Mouse (Mus musculus) retina, adult 2 months (tissue): ENCODE measurements around the gene Myl4.
"Not testable (repeated sequence)": the region's sequence is repeated elsewhere in the genome, so short reads cannot be mapped to it uniquely, and the experiment has no call there.

Experiments
- DNase-seq: peaks from one replicate; pipeline ENCODE4 v3.0.0-alpha.2; 2012; ENCODE audit warnings: low read depth, low spot score

The Myl4 gene

GRCm38 (mm10) chr11:104571373-104571772 is 20.9 kb downstream of the Myl4 start:
- not testable (repeated sequence) for DNase-seq

- DNase-seq: no peak
Observed at GRCm38 (mm10) chr11:104572091-104572490, 21.6 kb downstream of the Myl4 start.

DNA sequence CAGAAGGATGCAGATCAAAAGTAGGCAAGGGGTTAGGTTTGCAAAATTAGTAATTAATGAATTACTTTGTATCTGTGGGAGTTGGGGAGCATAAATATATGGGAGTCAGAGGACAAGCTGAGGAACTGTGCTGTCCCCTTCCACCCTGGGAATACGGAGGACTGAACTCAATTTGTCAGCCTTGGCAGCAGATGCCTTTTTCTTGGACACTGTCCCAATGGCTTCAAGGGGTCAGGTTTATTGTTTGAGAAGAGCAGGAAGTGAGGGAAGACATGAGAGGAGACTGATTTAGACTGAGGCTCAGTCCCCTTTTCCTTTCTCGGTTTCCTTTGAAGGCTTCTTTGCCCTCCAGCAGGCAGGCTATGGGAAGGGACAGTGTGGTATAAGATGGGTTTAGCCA is 22.1 kb downstream of the Myl4 start:
- no peak for DNase-seq

GRCm38 (mm10) chr11:104576772-104577612 is 26.5 kb downstream of the Myl4 start:
- DNase-seq: no peak

DNA sequence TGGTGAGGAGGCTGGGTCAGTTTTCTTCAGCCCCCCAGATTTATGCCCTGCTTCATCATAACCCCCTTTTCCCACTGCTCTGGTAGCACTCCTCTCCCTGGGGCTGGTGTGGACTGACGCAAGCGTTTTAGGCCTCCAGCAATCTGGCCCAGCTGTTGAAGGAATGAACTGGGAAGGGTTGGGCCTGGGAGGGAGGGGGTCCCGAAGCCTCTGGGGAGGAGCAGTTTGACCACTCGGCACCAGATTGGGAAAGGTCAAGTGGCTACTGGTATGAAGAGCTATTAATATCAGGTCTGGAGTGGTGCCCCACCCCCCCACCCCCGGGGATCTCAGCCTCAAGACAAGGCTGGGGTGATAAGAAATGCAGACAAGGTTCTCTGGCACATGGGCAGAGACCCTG is 27.6 kb downstream of the Myl4 start:
- no peak for DNase-seq

GRCm38 (mm10) chr11:104579084-104579483 is 28.6 kb downstream of the Myl4 start:
- no peak for DNase-seq

DNA sequence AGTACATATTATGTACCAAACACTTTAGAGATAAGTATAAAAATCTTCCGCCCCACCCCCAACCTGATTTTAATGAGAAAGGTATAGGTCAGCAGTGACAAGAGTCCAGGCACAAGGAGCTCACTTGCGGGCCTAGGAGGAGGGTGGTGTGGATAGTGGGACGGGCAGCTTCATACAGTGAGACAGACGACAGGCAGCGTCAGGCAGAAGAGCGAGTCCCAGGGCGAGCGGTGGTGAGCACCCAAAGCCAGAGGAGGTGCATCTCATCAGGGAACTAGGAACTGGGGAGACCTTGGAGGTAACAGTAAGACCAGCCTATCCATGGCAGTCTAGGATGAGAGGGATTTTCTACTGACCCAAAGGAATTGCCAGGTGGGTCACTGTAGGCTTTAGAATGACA is 29.1 kb downstream of the Myl4 start:
- no peak for DNase-seq

DNA sequence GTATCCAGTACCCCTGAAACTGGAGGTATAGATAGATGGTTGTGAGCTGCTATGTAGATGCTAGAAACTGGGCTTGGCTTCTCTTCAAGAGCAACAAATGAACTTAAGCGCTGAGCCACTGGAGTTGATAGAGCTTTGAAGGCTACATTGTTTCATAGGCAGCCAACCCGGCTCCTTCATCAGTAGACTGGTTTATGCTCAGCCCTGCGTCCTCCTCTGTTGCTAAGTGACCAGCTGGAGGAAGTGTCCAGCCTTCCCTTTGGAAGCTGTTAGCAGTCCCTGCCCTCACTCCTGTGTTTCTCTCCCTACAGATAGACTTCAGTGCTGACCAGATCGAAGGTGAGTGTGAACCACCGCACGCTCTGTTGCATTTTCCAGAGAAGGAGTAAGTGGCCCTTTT is 29.6 kb downstream of the Myl4 start:
- no peak for DNase-seq

GRCm38 (mm10) chr11:104580606-104581005 is 30.1 kb downstream of the Myl4 start:
- DNase-seq: no peak

DNA sequence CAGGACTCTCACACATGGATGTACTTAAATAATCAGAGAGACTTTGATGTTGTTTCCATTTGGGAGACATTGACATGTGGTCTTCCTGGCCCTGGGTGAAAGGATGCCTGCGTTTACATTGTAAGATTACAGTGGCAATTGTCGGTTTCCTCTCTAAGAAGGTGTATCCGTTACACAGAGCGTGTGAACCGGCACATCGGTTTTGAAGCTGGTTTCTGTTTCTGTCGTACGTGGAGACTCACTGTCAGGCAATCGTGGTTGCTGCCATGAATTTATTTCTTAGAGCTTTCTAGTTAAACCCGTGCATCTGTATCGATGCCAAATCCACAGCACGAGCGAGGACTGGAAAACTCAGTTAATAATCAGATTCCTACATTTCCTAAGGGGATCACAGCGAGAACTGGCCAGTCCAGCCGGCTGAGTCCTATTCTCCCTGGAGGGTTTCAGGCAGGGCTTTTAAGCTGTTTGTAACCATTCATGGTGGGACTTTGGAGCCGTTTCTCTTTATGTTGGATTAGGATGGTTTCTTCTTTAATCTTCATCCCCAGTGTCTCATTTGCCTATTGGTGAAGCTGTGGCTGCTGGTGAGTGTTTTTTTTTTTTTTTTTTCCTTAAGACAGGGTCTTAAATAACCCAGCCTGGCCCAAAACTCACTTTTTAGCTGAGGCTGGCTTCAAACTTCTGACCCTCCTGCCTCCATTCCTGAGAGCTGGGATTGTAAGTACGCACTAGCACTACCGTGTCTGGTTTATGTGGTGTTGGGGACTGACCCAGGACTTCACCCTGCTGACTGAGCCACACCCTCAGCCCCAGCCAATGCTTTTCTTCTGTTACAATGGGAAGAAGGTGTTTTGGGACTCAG is 31.2 kb downstream of the Myl4 start:
- no peak for DNase-seq

DNA sequence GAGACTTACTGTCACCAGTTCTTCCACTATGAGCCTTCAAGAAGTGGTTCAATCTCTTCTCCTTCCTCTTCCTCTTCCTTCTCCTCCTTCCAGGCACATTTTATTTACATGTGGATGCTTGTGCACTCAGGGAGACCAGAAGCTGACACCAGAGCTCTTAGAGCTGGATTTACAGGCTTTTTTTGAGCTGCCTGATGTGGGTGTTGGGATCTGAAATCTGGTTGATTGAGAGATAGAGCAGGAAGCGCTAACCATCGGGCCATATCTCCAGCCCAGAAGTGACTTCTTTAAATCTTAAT is 31.8 kb downstream of the Myl4 start:
- DNase-seq: no peak

DNA sequence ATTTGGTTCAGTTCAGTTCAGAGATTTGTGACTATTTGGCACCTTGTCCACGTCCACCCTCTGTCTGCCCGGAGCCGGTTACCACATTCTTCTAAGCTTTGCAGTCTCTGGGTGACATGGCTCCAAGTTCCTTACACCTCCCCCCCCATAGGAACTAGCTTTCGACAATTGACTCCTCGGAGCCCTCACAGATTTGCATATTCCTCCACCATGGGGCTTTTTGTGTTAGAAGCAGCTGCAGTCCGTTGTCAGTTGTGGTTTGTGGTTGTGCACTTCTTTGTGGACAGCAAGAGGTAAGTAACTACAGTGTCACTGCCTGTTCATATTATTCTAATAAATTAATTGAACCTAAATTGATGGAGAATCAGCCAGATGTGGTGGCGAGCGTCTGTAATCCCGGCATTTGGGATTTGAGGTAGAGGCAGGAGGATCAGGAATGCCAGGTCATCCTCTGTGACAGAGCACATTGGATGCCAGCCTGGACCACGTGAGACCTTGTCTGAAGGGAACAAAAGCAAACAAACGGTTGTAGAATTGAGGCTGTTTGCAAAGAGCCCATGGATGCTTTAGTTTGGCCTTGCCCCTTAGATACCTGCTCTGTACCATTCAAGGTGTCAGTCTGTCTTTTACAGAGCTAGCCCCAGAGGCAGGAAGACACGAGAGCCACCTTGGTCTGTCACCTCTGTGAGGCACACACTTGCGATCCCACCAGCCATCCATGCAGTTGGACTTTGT is 32.3 kb downstream of the Myl4 start:
- no peak for DNase-seq

DNA sequence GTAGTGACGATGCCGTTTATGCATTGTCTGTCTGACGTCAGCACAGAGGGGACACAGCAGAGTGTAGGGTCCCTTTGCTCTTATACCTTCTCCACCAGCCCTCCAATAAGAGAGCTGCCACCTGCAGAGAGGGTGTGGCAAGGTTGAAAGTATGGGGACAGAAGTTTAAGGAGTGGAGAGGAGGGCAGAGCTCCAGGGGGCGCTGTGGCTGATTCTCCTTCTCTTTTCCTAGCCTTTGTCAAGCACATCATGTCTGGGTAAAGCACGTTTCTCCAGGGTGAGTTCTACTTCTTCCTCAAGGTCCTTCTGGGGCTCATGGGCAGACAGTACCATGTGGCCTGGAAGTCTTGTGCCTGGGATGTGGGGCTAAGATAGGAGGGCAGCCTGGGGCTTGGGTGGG is 35.0 kb downstream of the Myl4 start:
- DNase-seq: no peak

- DNase-seq: no peak
Observed at GRCm38 (mm10) chr11:104587904-104588303, 37.4 kb downstream of the Myl4 start.

DNA sequence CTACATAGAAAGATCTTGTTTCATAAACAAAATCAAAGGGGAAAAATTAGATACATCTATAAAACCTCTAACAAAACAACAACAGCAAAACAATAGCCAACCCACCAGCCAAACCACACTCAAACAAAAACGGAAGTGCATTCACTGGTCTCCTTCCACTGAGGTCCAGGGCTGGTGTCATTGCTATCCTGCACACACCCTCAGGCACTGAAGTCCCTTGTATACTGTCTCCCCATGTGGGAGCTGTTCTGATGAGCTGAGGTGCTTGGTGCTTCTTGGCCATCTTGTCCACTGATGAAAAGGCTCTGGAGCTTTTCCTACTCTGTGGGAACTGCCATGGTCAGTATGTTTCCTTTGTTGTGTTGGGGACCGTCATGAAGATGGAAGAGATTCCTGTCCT is 38.0 kb downstream of the Myl4 start:
- no peak for DNase-seq

DNA sequence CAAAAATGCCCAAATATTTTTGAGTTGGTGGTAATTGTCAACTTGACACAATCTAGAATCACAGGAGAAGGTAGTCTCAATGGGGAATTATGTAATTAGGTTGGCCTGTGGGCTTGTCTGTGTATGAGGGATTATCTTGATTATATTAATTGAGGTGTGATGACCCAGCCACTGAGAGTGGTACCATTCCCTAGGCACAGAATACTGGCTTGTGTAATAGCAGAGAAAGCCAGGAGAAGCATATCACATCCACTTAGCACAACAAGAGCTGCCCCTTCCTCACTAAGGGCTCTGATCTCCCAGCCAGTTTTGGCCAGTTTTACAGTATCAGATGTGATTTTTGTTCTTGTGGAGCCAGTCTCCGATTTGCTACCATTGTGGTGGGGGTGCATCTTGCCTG is 39.1 kb downstream of the Myl4 start:
- DNase-seq: no peak

GRCm38 (mm10) chr11:104590148-104590547 is 39.7 kb downstream of the Myl4 start:
- peak; percentile 47 for DNase-seq

- DNase-seq: no peak
Observed at GRCm38 (mm10) chr11:104592066-104592835, 41.8 kb downstream of the Myl4 start.

GRCm38 (mm10) chr11:104596365-104596764 is 45.9 kb downstream of the Myl4 start:
- no peak for DNase-seq

- no peak for DNase-seq
Observed at GRCm38 (mm10) chr11:104599265-104599945, 48.9 kb downstream of the Myl4 start.

GRCm38 (mm10) chr11:104600675-104601074 is 50.2 kb downstream of the Myl4 start:
- no peak for DNase-seq
